ENCODE assay signal across 17 mouse cellular contexts in the genomic region with DNA sequence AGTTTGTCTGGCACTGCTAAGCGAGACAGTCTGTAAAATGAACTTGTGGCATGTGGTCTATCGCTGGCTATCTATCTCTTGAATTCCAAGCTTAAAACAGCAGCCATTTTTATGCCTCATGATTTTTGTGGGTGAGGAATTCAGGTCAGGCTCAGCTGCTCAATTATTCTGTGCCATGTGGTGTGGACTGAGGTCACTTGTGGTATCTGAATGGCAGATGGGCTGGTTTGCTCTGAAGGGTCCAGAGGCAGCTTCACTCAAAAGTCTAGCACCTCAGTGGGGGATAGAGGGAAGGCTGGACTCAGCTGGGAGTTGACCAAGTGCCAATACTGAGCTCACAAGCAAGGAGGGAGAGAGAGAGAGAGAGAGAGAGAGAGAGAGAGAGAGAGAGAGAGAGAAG.
DNase-seq lines count a peak whose midpoint lies in the region; ATAC-seq and TF ChIP-seq lines count a peak whose summit lies in the region.
"Had no signal": no experiment of that assay in that cellular context is flagged by ENCODE, and none has a peak within 500 bp of the region (broad histone marks: within the 10 kb centered on the region; RNA-seq: fewer than 3 reads in every experiment).

No protein-coding gene starts in this region.

- H3K27ac ChIP-seq in forebrain, embryonic 14.5 days (ENCODE audit: low read depth, low read length): no peak overlapping the region
- no peak overlapping the region for H3K27ac ChIP-seq in forebrain, embryonic 10.5 days
- no peak overlapping the region for H3K27ac ChIP-seq in hindbrain, embryonic 16.5 days (ENCODE audit: low read depth, low read length)
- H3K27ac ChIP-seq in hindbrain, embryonic 10.5 days: no peak overlapping the region
- peak overlapping the region; percentile 41; the same call in 1 of the 2 replicates for H3K27ac ChIP-seq in heart, embryonic 15.5 days
- H3K27ac ChIP-seq in intestine, embryonic 15.5 days: no peak overlapping the region
- H3K27ac ChIP-seq: embryonic facial prominence, embryonic 13.5 days; liver, embryonic 14.5 days had no signal

- no peaks in the 10 kb centered on the region for H3K27me3 ChIP-seq in forebrain, embryonic 14.5 days (replicated peaks; ENCODE audit: control insufficient read depth, insufficient read depth, low read length)
- H3K27me3 ChIP-seq in forebrain, embryonic 10.5 days (ENCODE audit: poor library complexity, severe bottlenecking): no peaks in the 10 kb centered on the region
- H3K27me3 ChIP-seq in hindbrain, embryonic 16.5 days (replicated peaks; ENCODE audit: control insufficient read depth, insufficient read depth, low read length): no peaks in the 10 kb centered on the region
- H3K27me3 ChIP-seq in hindbrain, embryonic 10.5 days (ENCODE audit: insufficient read depth, poor library complexity, severe bottlenecking): no peaks in the 10 kb centered on the region
- H3K27me3 ChIP-seq in Patski: no peaks in the 10 kb centered on the region
- no peaks in the 10 kb centered on the region for H3K27me3 ChIP-seq in heart, embryonic 15.5 days
- H3K27me3 ChIP-seq in intestine, embryonic 15.5 days (replicated peaks): no peaks in the 10 kb centered on the region
- H3K27me3 ChIP-seq: embryonic facial prominence, embryonic 13.5 days had no signal

- no peak overlapping the region for H3K4me2 ChIP-seq in forebrain, embryonic 14.5 days (ENCODE audit: low read length)
- H3K4me2 ChIP-seq in hindbrain, embryonic 16.5 days (ENCODE audit: low read length): no peak overlapping the region
- H3K4me2 ChIP-seq in heart, embryonic 15.5 days: no peak overlapping the region
- no peak overlapping the region for H3K4me2 ChIP-seq in intestine, embryonic 15.5 days (replicated peaks)
- H3K4me2 ChIP-seq: embryonic facial prominence, embryonic 13.5 days had no signal

- H3K9me3 ChIP-seq in forebrain, embryonic 14.5 days (replicated peaks; ENCODE audit: control insufficient read depth, low read length): no peaks in the 10 kb centered on the region
- no peaks in the 10 kb centered on the region for H3K9me3 ChIP-seq in forebrain, embryonic 10.5 days
- H3K9me3 ChIP-seq in hindbrain, embryonic 16.5 days (ENCODE audit: control insufficient read depth, low read length): no peaks in the 10 kb centered on the region
- H3K9me3 ChIP-seq in hindbrain, embryonic 10.5 days: no peaks in the 10 kb centered on the region
- H3K9me3 ChIP-seq in heart, embryonic 15.5 days (replicated peaks): no peaks in the 10 kb centered on the region
- no peaks in the 10 kb centered on the region for H3K9me3 ChIP-seq in intestine, embryonic 15.5 days
- H3K9me3 ChIP-seq: embryonic facial prominence, embryonic 13.5 days had no signal

- WGBS in forebrain, embryonic 14.5 days: 57% methylated on average over 2 of the region's 2 CpGs
- 91% methylated on average over 2 of the region's 2 CpGs for WGBS in forebrain, embryonic 10.5 days
- WGBS in hindbrain, embryonic 16.5 days: 57% methylated on average over 2 of the region's 2 CpGs
- WGBS in hindbrain, embryonic 10.5 days: 89% methylated on average over 2 of the region's 2 CpGs
- 31% methylated on average over 2 of the region's 2 CpGs for whole genome bisulfite sequencing in heart, embryonic 15.5 days
- 60% methylated on average over 2 of the region's 2 CpGs for WGBS in intestine, embryonic 15.5 days

- peak; percentile 40; the same call in 1 of the 2 replicates for ATAC-seq in forebrain, embryonic 14.5 days
- 0 out of 2 replicates have a peak, but pooled peaks have one; percentile 52 for ATAC-seq in hindbrain, embryonic 16.5 days
- peak; percentile 8 for ATAC-seq in Patski
- ATAC-seq in heart, embryonic 15.5 days (replicated peaks; ENCODE audit: insufficient number of reproducible peaks, insufficient read depth, low FRiP score, low read depth): no peak
- no peak for ATAC-seq in intestine, embryonic 15.5 days

- H3K4me1 ChIP-seq in forebrain, embryonic 14.5 days (ENCODE audit: control insufficient read depth, insufficient read depth, low read length): peaks cover 2% of the 10 kb centered on the region; the same call in 1 of the 2 replicates
- no peaks in the 10 kb centered on the region for H3K4me1 ChIP-seq in forebrain, embryonic 10.5 days
- no peaks in the 10 kb centered on the region; the same call in 1 of the 2 replicates for H3K4me1 ChIP-seq in hindbrain, embryonic 16.5 days (ENCODE audit: control insufficient read depth, insufficient read depth, low read depth, low read length)
- H3K4me1 ChIP-seq in hindbrain, embryonic 10.5 days (replicated peaks): no peaks in the 10 kb centered on the region
- peaks cover 17% of the 10 kb centered on the region for H3K4me1 ChIP-seq in heart, embryonic 15.5 days (replicated peaks)
- H3K4me1 ChIP-seq in intestine, embryonic 15.5 days (replicated peaks): no peaks in the 10 kb centered on the region

- H3K36me3 ChIP-seq in forebrain, embryonic 14.5 days (ENCODE audit: control insufficient read depth, insufficient read depth, low read length): no peaks in the 10 kb centered on the region
- H3K36me3 ChIP-seq in forebrain, embryonic 10.5 days (replicated peaks): no peaks in the 10 kb centered on the region
- no peaks in the 10 kb centered on the region for H3K36me3 ChIP-seq in hindbrain, embryonic 16.5 days (ENCODE audit: control insufficient read depth, insufficient read depth, low read length)
- no peaks in the 10 kb centered on the region for H3K36me3 ChIP-seq in hindbrain, embryonic 10.5 days
- no peaks in the 10 kb centered on the region for H3K36me3 ChIP-seq in heart, embryonic 15.5 days
- H3K36me3 ChIP-seq in intestine, embryonic 15.5 days: no peaks in the 10 kb centered on the region
- H3K36me3 ChIP-seq: embryonic facial prominence, embryonic 13.5 days; G1E had no signal

- no peak for TF ChIP-seq CTCF in Patski (IDR thresholded peaks at IDR 0.05)

- no peak overlapping the region for H3K4me3 ChIP-seq in forebrain, embryonic 14.5 days (ENCODE audit: low read depth, low read length)
- no peak overlapping the region for H3K4me3 ChIP-seq in forebrain, embryonic 10.5 days
- H3K4me3 ChIP-seq in hindbrain, embryonic 16.5 days (ENCODE audit: low read length): no peak overlapping the region
- H3K4me3 ChIP-seq in hindbrain, embryonic 10.5 days: no peak overlapping the region
- H3K4me3 ChIP-seq in heart, embryonic 15.5 days: no peak overlapping the region
- H3K4me3 ChIP-seq in intestine, embryonic 15.5 days (replicated peaks): no peak overlapping the region
- H3K4me3 ChIP-seq: embryonic facial prominence, embryonic 13.5 days had no signal

- peak; percentile 59 for DNase-seq in forebrain, embryonic 14.5 days (ENCODE audit: low spot score)
- no peak for DNase-seq in forebrain, embryonic 10.5 days (ENCODE audit: extremely low spot score, low spot score)
- no peak for DNase-seq in hindbrain, embryonic 10.5 days (ENCODE audit: low spot score)
- no peak for DNase-seq in Patski (ENCODE audit: low read depth, low spot score)
- DNase-seq in layer of hippocampus, adult 11-12 months (ENCODE audit: low spot score): no peak
- DNase-seq: adrenal gland, adult 8-10 months; kidney, adult 8-10 months; lung, postnatal 14 days; right cerebral cortex, adult 18-20 months; spleen, adult 18-20 months; thymus, postnatal 25 days had no signal

- in situ Hi-C loops in Patski (cut with MboI; ENCODE audit: low pct_unique_long_range_greater_than_20kb): no loop called here

- CTCF ChIA-PET in Patski (lab: Charles Lee): interaction anchor here (0.7 to 2.0 kb wide), 9 partner anchors 8 to 208 kb away, joined by 3 to 6 read pairs (median 4); no protein-coding TSS in a partner anchor

- POLR2A ChIA-PET in Patski (lab: Charles Lee): interaction anchor here (1.4 kb wide), 1 partner anchor 41 kb away, joined by 4 read pairs; no protein-coding TSS in a partner anchor

- no peak overlapping the region for H3K9ac ChIP-seq in forebrain, embryonic 14.5 days (ENCODE audit: low read length)
- H3K9ac ChIP-seq in hindbrain, embryonic 16.5 days (ENCODE audit: low read depth, low read length): no peak overlapping the region
- H3K9ac ChIP-seq in heart, embryonic 15.5 days: no peak overlapping the region
- H3K9ac ChIP-seq in intestine, embryonic 15.5 days: no peak overlapping the region
- H3K9ac ChIP-seq: embryonic facial prominence, embryonic 13.5 days; liver, embryonic 14.5 days had no signal

Comparison
In these comparisons a context has a peak if more than half of its experiments do, and no peak if none do; other contexts are left out.
1. ATAC-seq: peak in forebrain, embryonic 14.5 days (single experiment), hindbrain, embryonic 16.5 days (single experiment) and Patski (single experiment); none in heart, embryonic 15.5 days (single experiment) and intestine, embryonic 15.5 days (single experiment).